Mouse (Mus musculus) MEL (cell line): ENCODE measurements around the gene Sema6d.

Source experiments
- MAFK ChIP-seq: IDR thresholded peaks from 2 replicates; pipeline ENCODE4 v1.6.1; 2011; ENCODE audit warnings: low read depth, mild to moderate bottlenecking, low read length, improper control_type of control experiment, borderline replicate concordance
- MAX ChIP-seq: IDR thresholded peaks from 2 replicates; pipeline ENCODE4 v1.6.1; 2011; ENCODE audit warnings: low read length, improper control_type of control experiment
- TAL1 ChIP-seq: IDR thresholded peaks from 2 replicates; pipeline ENCODE4 v1.6.1; 2012; ENCODE audit warnings: mild to moderate bottlenecking, inconsistent platforms, low read length, moderate library complexity, mixed read lengths

- TF ChIP-seq MAFK = no peak
- no peak for TF ChIP-seq TAL1
- no peak for TF ChIP-seq MAX
Measured at GRCm38 (mm10) chr2:124194041-124194440, 104.3 kb downstream of the Sema6d start.
